Mouse (Mus musculus): ENCODE data around the gene Col9a2.
A peak's percentile ranks its signal among the peaks of the same experiment; 100 is the strongest.

The Col9a2 gene

DNA sequence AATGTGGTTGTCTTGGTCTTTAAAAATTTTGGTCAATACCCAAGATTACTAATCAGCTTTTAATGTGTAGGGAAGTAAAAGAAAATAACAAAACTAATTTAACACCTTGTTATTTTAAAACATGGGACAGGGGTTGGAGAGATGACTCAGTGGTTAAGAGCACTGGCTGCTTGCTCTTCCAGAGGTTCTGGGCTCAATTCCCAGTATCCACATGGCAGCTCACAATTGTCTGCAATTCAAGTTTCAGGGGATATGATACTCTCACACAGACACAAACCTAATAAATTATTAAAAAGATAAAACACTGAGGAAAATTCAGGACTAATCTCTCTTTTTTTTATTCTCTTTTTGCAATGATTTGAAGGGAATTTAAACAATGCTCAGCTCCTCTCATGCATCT is 45.3 kb downstream of the Col9a2 start:
- DNase-seq (ENCODE audit: low read depth) = no peak

DNA sequence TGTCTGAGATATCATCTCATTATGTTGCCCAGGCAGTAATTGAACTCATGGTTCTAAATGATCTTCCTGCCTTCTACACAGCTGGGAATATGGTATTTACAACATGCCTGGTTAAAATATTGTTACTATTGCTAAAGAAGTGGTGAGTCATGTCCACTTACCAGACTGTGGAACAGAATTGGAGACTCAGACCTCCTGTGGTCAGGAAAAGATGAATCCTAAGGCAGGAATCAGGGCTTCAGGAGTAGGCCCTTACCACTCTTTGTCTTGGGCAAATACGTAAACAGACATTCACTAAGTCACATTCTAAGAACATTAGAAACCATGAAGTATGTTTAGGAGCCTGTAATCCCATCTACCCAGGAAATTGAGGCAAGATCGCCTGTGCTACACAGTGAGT is 49.5 kb downstream of the Col9a2 start:
- DNase-seq (ENCODE audit: low read depth) = no peak

DNA sequence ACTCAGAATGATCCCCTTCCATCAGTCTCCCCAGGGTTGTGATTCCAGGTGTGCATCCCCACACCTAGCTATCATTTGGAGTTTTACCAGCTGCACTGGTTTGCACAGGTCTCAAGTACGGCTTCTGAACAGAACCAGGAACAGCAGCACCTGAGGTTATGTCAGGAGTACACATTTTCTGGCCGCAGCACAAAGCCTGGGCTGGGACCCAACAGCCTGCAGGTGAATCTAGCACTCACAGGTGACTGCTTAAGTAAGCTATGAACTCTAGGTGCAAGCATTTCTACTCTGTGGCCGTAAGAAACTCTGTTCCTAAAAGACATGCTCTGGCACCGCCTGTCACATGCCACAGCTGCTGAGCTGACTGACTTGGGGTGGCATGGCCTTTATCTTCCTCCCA is 51.0 kb downstream of the Col9a2 start:
- DNase-seq (ENCODE audit: low read depth) = no peak

DNA sequence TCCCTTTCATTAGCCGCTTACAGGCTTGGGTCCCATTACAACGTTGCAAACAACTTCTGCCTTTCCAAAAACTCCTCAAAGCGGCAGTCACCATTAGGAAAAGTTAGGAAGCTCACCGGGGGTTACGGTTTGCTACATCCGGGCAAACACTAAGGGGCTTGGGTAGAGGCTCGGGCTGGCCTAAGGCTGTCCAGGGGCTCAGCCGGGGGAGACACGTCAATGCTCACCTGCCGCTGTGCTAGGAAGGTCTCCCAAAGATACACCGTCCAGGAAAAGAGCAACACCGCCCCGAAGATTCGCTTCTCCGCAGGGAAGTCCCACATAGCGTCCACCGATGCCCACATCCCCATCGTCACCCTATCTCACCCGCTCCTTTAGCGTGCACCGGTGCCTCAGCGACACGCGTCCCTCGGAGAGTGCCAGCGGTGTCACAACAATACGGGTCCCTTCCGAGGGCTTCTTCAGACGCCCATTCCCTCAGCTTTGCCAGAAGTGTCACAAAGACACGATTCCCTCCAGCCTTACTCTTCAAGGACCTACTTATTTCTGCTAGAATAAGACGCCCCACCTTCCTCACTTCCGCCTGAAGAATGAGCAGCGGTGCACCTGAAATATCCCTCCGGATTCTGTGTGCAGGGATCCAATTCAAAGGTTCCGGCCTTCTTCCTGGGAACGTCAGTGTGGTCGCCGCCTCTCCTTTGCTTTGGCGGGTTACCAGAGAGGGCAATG is 58.6 kb downstream of the Col9a2 start, which contains the start of gene Zmpste24:
Zmpste24 (minus strand) TSS at position 592 of the 729 bp plus-strand sequence.
- DNase-seq (ENCODE audit: low read depth) = peak; percentile 92

DNA sequence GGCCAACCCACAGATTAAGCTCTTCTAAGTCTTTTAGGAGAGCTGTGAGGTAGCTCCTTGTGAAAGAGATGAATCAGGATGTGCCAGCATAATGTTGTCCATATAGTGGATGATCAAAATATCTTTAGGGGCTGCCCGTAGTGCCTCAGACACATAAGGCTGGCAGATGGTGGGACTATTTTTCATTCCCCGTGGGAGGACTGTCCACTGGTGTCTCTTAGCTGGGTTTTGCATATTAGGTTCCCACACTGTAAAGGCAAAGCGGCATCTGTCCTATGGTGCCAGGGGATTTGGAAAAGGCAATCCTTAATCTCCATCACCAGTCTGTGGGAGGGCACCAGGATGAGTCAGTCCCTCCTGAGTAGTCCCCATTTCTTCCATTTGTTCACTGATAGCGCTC is 64.1 kb downstream of the Col9a2 start:
- DNase-seq (ENCODE audit: low read depth) = no peak

Data from naive thymus-derived CD4-positive, alpha-beta T cell, adult 2 months (primary cell).